Mouse (Mus musculus) brain, embryonic 18.5 days (tissue): Measurements from ENCODE around the gene Sox13.

Experiments used
- DNase-seq: peaks from one replicate; pipeline ENCODE4 v3.0.0-alpha.2; 2012; ENCODE audit warnings: low read depth, low spot score

Gene Sox13

DNA sequence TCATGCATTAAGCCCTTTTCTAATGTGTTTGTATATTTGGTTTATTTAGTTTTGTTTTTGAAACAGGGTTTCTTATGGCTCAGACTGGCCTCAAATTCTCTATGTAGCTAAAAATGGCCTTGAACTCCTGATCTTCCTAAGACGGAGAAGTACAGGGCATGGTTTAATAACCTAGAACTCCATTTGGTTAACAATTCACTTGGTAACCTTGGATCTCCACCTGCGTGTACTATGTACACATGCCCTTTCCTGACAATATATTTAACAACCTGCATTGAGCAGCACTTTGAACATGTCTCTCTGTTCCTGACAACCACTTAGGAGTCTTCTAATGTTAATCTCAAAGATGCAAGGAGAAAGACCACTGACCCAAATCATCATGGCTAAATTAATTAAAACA is 7.0 kb upstream of the Sox13 start:
- no peak for DNase-seq

DNA sequence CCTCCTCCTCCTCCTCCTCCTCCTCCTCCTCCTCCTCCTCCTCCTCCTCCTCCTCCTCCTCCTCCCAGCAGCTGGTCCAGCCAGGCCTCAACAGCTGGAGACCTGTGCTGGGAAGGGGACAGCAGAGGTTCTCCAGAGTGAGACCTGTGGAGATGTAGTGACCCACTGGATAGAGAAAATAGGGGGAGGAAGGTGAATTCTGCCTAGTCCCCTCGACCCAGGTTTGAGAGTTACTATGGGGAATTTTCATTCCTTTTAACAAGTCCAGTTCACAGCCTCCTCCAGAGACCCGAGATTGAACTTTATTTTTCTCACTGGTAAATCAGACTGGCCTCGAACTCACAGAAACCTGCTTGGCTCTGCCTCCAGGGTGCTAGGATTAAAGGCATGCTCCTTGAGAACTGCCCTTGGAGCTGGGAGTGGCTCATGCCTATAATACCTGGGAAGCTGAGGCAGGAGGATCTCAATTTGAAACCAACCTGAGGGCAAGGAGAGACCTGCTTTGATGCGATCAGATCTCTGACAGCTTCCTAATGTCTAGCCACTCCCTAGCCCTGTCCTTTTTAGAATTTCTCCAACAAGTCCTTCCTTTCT is 467 bp upstream of the Sox13 start:
- no peak for DNase-seq

DNA sequence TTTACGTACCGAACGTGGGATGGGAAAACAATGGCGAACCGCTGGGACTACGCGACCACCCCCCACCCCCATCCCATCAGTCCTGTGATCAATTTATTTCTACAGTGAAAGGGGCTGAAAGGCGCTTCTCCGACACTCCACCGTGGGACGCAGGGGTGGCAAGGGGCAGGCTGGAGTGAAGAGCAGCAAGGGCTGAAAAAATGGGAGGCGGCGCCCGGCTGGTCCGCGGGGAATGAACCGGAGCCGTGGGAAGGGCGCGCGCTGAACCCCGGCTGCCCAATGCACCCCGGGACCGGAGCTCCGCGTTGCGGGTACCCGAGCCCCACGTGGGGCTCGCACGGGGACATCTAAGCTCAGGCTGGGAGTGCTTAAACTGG is 1.0 kb downstream of the Sox13 start:
- DNase-seq, result no peak

DNA sequence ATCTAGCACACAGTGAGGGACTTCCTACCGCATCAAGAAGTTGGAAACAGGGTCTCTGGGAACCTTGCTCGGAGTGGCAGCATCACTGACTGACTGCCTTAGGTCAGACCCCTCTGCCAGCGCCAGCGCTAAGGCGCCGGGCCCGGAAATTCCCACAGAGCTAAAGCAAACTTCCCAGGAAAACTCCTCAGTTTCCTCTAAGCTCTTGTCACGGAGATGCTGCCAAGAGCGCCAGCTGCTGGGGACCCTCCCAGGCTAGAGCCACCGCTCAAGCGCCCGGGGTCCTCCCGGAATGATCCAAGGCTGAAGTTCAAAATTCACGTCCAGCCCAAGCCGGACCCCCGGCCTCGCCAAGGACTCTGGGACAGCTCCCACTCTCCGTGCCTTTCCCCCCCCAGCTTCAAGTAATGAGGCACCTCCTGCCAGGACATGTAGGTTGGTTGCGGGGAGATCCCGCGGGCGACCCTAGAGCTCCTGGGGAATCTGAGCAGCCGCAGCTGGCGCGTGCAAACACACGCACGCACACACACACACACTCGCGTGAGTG is 1.5 kb downstream of the Sox13 start:
- no peak for DNase-seq

DNA sequence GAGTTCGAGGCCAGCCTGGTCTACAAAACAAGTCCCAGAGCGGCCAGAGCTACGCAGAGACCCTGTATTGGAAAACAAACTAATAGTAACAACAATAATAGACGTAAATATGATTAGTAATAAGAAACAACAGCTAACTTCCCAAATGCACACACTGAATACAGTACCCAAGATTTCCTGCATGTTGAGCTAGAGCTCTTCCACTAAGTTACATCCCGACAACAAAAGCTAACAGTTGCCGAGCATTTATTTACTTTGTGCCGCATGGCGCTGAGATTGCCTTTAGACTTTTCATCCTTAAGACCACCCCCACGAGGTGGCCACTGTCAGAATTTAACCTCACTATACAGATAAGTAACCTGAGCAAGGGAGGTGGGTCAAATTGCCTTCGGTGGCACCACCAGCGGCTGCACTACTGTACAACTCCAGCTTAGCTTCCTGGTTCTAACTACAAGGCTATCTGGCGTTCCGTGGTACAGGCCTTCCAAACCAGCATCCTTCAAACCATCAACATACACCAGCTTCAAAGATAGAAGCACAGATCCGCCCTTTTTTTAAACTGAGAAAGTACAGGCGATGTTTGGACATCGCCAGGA is 2.1 kb downstream of the Sox13 start:
- no peak for DNase-seq

DNA sequence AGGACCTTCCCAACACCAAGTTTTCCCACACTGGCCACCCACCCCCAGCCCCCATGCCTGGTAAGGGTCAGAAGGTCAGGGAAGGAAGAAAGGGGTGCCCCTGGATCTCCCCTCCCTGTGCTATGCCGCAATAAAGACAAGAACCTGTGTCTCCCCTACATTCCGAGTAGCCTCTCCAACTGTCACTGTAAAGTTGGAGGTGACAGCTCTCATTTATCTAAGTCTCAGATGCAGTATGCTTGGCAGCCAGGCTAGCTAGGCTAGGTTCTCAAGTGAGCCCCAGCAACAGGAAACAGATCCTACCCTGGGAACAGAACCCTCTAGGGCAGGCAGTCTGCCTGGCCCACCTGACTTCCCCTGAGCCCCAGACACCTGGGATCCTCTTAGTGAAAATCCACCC is 3.1 kb downstream of the Sox13 start:
- DNase-seq, result no peak

DNA sequence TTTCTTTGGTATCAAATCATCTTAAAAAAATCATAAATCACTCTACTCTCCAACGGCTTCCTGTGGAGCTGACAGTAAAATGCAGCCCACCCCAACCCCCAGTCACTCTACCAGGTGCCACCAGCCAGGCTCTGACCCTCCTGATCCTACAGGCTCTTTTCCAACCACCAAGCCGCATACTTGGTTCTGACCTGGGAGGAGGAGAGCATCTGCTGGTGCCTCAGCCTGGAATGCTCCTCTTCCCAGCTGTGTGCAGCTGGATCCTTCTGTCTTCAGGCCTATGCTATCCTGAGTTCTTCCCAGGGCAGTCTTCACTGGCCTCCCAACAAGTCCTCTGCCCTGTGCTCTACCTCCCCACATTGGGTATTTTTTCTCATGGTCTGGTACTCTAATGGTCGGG is 3.7 kb downstream of the Sox13 start:
- DNase-seq, result no peak

DNA sequence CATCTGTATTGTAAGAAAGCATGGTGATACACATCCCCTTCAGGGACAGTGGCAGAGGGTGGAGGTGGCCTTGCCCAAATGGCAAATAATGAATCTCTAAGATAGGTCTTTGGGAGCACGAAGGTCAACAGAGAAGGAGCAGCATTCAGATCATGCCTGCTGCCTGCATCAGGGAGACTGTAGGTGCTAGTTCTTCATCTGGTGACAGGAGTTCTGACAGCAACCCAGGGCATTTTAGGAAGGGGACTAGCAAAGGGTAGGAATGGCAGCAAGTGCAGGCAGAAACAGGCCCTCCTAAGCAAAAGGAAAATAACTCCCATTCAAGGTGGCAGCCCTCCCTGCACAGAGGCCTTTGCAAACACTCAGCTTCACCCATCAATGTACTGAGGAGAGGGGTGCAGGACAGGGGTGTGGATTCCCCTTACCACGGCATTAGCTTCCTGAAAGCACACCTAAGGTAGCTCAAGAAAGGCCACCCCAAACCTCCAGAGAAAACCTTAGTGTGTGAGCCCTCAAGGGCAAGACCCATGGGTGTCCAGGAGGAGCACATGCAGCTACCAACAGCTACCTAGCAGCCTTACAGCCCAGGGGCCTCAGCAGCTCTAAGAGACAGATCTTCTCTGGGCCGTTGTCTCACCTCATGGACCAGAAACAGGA is 4.9 kb downstream of the Sox13 start:
- DNase-seq, result no peak

DNA sequence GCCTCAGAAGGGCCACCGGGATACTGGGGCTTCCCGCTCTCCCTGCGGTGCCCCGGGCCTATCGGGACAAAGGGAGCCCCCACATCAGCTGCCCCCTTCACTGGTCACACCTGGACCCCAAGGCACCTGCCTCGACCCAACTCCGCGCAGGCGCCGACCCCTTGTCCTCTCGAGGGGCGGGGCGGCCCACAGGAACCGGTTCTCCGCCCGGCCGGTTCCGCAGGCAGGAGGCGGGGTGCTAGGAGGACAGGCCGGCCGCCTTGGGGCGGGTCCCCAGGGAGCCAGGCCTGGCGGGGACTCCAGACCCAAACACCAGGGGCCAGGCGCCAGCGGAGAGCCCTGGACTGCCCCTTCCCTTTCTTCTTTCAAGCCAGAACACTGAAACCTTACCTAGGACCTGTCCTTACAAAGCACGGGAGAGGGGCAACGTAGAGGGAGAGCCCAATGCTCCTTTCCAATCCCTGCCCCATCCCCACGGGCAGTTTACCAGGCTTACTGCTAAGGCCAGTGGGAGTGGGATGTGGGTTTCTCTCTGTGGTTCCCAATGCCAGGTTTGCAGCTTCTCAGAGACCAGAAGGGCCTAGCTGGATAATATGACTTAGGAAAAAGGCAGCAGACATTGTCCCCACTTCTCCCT is 5.9 kb downstream of the Sox13 start:
- DNase-seq, result no peak

DNA sequence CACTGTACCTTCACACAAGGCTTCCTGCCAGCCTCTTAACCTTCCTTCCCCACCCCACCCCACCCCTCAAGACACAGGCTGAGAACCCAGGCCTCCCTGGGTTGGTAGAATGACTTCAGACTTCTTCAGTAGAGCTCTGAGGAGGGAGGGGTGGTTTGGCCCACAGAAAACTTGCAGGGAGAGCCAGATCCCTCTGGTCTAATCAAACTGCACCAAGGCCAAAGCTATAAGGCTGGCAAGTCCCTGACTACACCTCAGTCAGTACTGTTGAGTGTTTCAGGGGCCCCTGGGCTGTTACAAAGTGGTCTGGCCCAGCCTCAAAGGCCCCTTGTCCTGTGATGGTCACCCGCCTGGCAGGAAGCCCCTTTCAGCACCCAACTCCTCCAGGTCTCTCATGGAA is 6.6 kb downstream of the Sox13 start:
- no peak for DNase-seq

DNA sequence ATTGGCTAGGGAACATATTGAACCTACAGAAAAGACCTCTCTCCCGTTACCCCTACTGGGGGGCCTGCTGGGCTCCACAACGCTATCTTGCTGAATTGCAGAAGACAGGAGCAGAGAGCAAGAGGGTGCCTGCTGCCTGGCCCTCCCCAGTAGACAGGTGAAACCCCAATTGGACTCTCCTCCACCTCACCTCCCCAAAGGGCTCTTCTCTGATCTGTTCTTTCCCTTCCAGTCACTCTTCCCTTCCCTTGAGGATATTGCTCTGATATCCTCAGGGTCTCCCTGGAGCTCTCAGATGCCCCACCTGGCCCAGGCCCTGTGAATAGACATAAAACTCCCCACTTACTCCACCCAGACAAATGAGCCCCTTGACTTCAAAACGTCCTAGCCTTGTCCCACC is 7.1 kb downstream of the Sox13 start:
- no peak for DNase-seq

DNA sequence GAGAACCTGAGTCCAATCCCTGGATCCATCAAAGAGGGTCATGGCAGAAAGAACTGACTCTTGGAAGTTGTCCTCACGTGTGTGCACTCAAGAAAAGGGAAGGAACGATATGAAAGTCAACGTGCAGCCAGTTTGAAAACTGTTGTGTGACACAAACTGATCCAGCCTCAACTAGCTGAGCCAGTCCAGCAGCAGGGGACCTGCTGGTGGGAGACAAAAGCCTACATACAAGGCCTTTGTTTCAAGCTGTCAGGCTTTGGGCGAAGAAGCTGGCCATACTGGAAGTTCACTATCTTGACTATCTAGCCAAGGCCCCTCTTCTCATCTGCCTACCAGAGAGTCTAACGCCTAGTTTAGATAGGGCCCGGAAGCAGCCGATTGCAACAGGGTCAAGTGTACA is 7.7 kb downstream of the Sox13 start:
- DNase-seq, result no peak

DNA sequence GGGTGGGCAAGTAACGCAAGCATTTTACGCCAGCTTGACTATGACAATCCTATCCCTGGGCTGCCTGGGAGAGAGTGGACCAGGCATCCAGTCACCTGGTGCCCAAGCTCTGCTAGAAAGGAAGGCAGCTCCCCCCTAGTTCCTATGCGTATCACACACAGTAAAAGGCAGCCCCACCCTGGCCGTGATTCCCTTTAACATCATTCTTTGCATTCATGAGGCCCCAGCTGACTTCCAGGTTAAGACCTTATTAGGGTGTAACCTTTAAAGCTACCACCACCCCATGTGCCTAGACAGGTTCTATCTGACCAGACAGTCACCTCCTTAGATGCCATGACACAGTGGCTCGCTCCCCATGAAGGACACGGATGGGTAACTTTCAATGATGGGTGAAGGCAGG is 8.7 kb downstream of the Sox13 start:
- no peak for DNase-seq

DNA sequence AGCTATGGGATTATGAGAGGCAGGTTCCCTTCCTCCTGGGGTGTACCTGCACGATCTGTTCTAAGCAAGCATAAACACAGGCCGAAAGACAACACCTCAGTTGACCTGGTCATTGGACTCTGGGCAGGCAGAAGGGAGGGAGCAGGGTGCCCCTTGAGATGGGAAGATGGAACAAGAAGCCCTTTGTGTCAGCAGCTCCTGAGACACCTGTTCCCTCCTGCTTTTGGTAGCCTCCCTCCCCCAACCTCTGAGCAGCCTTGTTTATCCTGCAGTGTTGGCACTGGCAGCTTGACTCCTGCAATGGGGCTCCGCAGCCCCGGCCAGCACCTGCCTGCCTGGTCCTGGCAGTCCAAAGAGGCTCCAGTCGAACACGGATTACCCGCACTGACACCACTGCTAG is 9.1 kb downstream of the Sox13 start:
- no peak for DNase-seq

DNA sequence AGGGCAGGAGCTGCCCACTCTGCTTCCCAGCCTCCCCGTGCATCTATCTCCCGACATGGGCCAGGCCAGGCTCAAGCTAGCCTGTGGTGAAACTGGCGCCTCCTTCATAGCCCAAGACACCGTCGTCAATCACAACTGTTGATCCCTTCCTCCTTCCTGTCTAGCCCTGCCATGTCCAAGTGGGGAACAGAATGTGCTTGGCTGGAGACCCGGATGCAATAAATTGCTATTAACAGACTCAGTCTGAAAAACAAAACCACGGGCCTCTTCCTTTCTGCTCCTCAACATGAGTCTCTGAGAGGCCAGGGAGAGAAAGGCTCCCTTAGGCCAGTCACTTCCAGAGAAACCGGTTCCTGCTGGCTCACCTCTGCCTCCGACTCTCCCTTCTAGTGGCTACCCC is 11.2 kb downstream of the Sox13 start:
- no peak for DNase-seq

DNA sequence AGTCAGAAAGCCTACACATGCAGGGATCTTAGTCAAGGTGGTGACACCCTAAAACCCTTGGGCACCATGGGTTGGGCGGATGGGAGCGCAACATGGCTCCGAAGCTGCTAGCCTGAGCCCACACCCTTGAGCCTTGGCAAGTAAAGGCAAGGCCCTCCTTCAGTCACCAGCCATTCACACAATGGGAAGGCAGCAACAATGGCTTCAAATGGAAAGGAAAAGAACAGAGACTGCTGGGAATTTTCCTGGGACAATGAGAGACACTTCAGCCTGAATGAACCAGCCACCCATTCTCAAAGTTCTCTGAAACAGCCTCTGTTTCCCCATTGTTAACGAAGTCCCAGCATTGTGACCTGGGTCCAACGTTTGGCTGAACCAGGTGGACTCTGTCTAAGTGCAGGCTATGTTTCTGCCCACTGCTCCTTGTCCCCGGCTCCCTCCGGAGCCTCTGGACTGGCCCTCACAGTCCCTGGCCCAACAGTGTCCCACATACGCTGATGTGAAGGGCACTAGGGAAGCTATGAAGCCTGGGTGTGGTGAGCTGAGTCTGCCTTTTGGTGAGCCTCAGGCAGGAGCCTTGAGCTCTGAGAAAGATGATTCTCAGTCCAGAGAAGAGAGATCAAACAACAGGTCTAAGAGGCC is 12.6 kb downstream of the Sox13 start:
- DNase-seq, result no peak

DNA sequence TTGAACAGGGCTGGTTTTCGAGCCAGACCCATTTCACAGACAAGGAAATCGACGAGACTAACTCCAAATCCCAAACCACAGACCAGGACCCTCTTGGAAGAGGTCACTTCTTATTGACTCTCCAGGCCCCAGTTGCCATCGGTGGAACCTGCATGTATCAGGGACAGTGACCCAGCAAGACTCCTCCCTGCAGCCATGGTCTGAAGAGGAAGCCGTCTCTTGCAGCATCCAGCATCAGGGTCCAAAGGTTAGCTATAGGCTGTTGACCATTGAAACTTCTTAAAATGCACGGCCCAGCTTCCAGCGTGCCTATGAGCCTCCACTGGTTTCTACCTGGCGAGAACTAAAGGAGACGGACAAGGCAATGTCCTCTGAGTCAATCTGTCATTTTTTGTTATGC is 14.4 kb downstream of the Sox13 start:
- no peak for DNase-seq

DNA sequence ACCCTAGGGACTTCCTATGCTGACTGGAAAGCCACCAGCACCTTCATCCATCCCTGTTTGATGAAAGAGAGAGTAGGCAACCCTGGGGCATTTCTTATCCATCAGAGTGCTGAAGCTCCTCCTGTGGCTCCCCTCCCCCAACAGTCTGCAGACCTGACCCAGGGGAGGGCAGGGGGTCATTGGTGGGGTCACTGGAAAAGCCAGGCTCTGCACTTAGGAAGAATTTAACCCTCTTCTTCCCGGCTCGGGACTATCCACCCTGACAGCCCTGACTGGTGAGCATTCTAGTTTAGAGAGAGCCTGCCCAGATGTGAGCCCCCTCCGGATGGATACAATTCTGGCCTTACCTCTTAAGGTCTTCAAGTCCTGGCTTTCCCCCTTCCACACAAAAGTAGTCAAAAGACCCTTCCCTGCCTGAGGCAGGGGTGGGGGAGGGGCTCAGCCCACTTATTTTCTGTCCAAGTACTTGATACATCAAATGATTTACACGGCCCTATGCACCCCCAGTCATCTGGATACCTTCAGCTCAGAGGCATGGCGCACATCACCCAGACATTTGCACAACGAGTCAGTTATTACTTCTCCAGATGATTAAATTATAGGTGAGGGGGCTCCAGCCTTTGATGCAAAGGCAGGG is 15.2 kb downstream of the Sox13 start:
- no peak for DNase-seq

DNA sequence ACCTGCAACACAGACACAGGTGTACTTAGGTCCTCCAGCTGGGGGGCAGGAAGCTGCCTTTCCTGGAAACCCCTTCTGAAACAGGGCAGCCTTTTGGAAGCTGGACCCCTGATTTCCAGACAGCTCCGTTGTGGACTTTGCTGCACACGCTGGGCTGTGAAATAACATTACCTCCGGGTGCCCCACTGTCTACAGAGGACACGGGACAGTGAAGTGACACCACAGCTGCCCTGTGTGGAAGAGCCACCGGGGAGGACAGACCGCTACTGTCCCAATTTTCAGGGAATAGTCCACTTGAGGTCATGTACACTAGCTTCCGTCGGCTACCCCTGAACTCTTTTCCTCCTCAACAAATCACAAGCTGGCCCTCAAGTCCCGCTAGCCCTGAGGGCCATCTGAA is 15.9 kb downstream of the Sox13 start:
- no peak for DNase-seq

DNA sequence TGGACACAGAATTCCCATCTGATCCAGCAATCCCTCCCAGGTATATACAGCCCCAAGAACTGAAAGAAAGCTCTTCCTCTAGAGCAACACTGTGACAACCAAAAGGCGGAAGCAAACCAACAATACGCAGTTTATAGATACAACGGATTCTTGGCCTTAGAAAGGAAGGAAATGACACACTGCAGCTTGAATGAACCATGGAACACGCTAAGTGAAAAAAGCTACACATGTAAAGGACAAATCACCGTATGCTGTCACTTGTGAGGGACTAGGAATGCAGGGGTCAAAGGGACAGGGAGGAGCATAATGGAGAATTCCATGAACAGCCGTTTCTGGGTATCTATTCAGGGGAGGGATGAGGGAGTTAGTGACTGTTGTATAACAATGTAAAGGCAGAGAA is 16.7 kb downstream of the Sox13 start:
- no peak for DNase-seq

DNA sequence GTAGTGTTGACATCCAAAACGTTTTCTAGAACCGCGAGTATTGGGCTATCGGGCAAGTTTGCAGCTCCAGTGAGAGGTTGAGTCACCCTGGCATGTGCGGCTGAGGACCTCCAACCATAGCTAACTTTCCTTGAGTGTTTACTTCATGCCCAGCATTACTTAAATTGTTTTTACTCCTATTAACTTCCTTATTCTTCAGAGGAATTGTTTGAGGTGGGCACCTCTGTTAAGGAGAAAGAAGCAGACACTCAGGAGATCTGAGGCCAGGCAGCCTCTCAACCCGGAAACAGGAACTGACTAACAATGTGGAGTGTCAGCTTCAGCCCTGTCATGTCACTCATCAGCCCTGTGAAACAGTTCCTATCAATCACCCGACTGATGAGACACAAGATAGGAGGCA is 17.6 kb downstream of the Sox13 start:
- DNase-seq, result no peak

DNA sequence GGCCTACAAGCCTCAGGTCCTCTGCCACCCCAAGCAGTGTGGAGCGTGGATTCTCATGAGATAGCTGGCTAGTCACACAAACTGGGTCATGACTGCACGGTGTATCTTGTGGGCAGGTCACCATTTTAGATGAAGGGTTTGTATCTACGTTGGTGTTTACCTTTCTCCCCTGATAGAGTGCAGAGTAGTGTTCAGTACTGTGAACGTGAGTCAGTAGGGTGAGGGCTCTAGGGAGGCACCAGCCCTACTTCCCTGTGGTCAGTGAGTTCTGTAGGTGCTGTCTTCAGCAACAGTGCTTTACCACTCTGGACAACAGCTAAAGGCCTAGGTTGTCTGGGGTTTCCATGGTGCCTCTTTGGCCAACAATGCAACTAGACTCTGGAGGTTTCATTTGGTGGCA is 20.2 kb downstream of the Sox13 start:
- DNase-seq, result no peak
